Mouse (Mus musculus) lung, adult 2 months (tissue): ENCODE data around the gene Mboat2.

Experiments
- CTCF ChIP-seq: fragments of 200-500 bp; IDR thresholded peaks from 2 replicates; pipeline ENCODE4 v1.5.1; 2011; ENCODE audit warnings: mild to moderate bottlenecking, low read length, control low read depth; ENCODE audit not compliant: insufficient read depth
- POLR2A ChIP-seq: fragments of 200-500 bp; IDR thresholded peaks from 2 replicates; pipeline ENCODE4 v1.6.1; 2011; ENCODE audit warnings: low read depth, mild to moderate bottlenecking, control low read depth, low read length, borderline replicate concordance; ENCODE audit errors: extremely low read depth

DNA sequence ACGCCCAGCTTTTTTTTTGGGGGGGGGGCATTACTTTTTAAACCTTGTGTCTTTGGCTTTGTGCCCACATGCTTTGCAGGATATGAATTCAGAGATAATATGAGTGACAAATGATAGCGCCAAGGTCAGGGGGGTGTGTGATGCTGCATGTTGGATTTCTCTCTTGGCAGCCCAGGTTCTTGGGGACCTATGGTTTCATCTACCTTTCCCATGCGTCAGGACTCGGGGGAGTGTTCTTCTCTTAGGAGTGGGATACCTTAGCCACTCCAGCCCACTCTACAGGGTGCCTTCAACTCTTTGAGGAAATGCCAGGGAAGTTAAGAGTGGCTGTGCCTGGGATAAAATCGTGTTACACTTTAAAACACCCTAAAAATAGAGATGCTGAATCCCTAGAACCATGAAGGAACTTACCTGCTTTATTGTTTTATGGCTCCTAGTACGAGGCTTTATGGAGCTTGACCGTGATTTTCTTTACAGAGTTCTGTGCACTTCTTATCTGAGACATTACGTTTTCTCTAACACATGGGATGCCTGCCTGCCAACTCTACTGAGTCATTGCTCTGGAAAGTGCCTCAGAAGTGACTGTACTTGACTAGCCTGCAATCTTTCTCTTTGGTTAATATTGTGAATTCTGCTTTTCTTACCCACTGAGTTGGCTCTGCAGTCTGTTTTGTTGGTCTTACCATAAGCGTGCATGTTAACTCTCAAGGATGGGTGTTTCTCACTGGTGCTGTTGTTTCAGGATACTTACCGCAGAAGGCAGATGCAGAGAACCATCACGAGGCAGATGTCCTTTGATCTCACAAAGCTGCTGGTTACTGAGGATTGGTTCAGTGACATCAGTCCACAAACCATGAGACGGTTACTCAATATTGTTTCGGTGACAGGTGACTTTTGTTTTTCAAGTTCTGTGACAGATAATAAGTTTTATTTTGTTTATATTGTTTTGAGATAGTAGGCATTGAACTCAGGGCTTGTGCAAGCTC is 182.2 kb downstream of the Mboat2 start:
- TF ChIP-seq POLR2A, result no peak
- TF ChIP-seq CTCF, result no peak
